Mouse (Mus musculus) myocyte (in vitro differentiated cells): ENCODE data around the gene Pgm3. TPM values are rescaled to one million over a fixed set of nuclear protein-coding genes. Genes with fewer than 3 reads are reported as not detected.

Source experiments
- H3K27me3 ChIP-seq: one replicate; pipeline ENCODE4 v1.6.1; 2011; ENCODE audit not compliant: control insufficient read depth, insufficient read depth, insufficient read length
- H3K36me3 ChIP-seq: one replicate; pipeline ENCODE4 v1.6.1; 2011; ENCODE audit not compliant: control insufficient read depth, insufficient read depth
- H3K4me2 ChIP-seq: one replicate; pipeline ENCODE4 v1.6.1; 2011; ENCODE audit warnings: low read depth, control low read depth
- H3K4me3 ChIP-seq: one replicate; pipeline ENCODE4 v1.5.1; 2011; ENCODE audit warnings: mild to moderate bottlenecking, control low read depth, moderate library complexity
- H3K79me2 ChIP-seq: one replicate; pipeline ENCODE4 v1.6.1; 2011; ENCODE audit not compliant: control insufficient read depth, insufficient read depth
- H3ac ChIP-seq: one replicate; pipeline ENCODE4 v1.6.1; 2011; ENCODE audit not compliant: control insufficient read depth, insufficient read length
- CEBPB ChIP-seq: IDR thresholded peaks from 2 replicates; pipeline ENCODE4 v1.6.1; 2011; ENCODE audit warnings: mild to moderate bottlenecking, moderate library complexity; ENCODE audit not compliant: poor library complexity, insufficient read depth, severe bottlenecking
- E2F4 ChIP-seq: IDR thresholded peaks from one replicate; pipeline ENCODE4 v1.6.1; 2011; ENCODE audit warnings: mild to moderate bottlenecking, control low read depth, moderate library complexity; ENCODE audit not compliant: insufficient read depth
- MAX ChIP-seq: IDR thresholded peaks from one replicate; pipeline ENCODE4 v1.6.1; 2011; ENCODE audit warnings: low read depth, mild to moderate bottlenecking, control low read depth
- MYOD1 ChIP-seq, 3 experiments: IDR thresholded peaks; one replicate each; pipeline ENCODE4 v1.6.1; 2011; ENCODE audit warnings: control low read depth in 2 of 3, low read depth in 2 of 3, mild to moderate bottlenecking in 2 of 3, moderate library complexity in 1 of 3; ENCODE audit not compliant: insufficient read length in 2 of 3, control insufficient read depth in 1 of 3
- MYOG ChIP-seq, 3 experiments: IDR thresholded peaks; one replicate each; pipeline ENCODE4 v1.6.1; 2011; ENCODE audit warnings: control low read depth in 2 of 3, low read depth in 2 of 3, mild to moderate bottlenecking in 2 of 3; ENCODE audit not compliant: insufficient read length in 2 of 3, control insufficient read depth in 1 of 3, insufficient read depth in 1 of 3
- POLR2A ChIP-seq: IDR thresholded peaks from one replicate; pipeline ENCODE4 v1.6.1; 2011; ENCODE audit warnings: low read depth, mild to moderate bottlenecking, control low read depth, moderate library complexity; ENCODE audit not compliant: insufficient read length
- POLR2AphosphoS2 ChIP-seq: IDR thresholded peaks from one replicate; pipeline ENCODE4 v1.6.1; 2011; ENCODE audit warnings: low read depth, control low read depth; ENCODE audit not compliant: insufficient read length
- REST ChIP-seq: IDR thresholded peaks from one replicate; pipeline ENCODE4 v1.6.1; 2011; ENCODE audit warnings: mild to moderate bottlenecking, control low read depth, moderate library complexity; ENCODE audit not compliant: insufficient read depth, insufficient read length
- SRF ChIP-seq: IDR thresholded peaks from one replicate; pipeline ENCODE4 v1.6.1; 2011; ENCODE audit warnings: low read depth; ENCODE audit not compliant: control insufficient read depth, insufficient read length
- TCF12 ChIP-seq: IDR thresholded peaks from one replicate; pipeline ENCODE4 v1.6.1; 2011; ENCODE audit warnings: mild to moderate bottlenecking, control low read depth; ENCODE audit not compliant: poor library complexity, insufficient read depth, severe bottlenecking
- TCF3 ChIP-seq: IDR thresholded peaks from one replicate; pipeline ENCODE4 v1.6.1; 2011; ENCODE audit warnings: low read depth, control low read depth; ENCODE audit not compliant: insufficient read length
- USF1 ChIP-seq: IDR thresholded peaks from one replicate; pipeline ENCODE4 v1.6.1; 2011; ENCODE audit warnings: low read depth, mild to moderate bottlenecking, control low read depth, moderate library complexity
- polyA plus RNA-seq: library from polyadenylated mRNA; unstranded; fragments of >200 nt; fragmentation: generic; extraction: Trizol; gene quantifications from one replicate; pipeline ENCODE4 v1.2.1, GENCODE M21; 2012; ENCODE audit warnings: missing spikeins

The Pgm3 gene
- polyA plus RNA-seq, 1 experiment, result 8.5 TPM

- Histone ChIP-seq H3K4me2 (no peak overlapping the region), H3ac (no peak overlapping the region), H3K4me3 (no peak overlapping the region), H3K36me3 (peaks cover 27% of the 10 kb centered on the region), H3K79me2 (no peaks in the 10 kb centered on the region), H3K27me3 (no peaks in the 10 kb centered on the region)
- no peak for TF ChIP-seq POLR2A
- no peak for TF ChIP-seq POLR2AphosphoS2
- TF ChIP-seq TCF3, result no peak
- no peak for TF ChIP-seq REST
- TF ChIP-seq MYOG (IDR thresholded peaks at IDR 0.05; ENCODE audit: control insufficient read depth in 1 of 3, insufficient read depth in 1 of 3, insufficient read length in 2 of 3, low read depth in 2 of 3), result no peak
- no peak for TF ChIP-seq USF1
- no peak for TF ChIP-seq SRF
- no peak for TF ChIP-seq E2F4
- TF ChIP-seq CEBPB, result no peak
- no peak for TF ChIP-seq TCF12
- no peak for TF ChIP-seq MYOD1 (IDR thresholded peaks at IDR 0.05; ENCODE audit: control insufficient read depth in 1 of 3, insufficient read length in 2 of 3, low read depth in 2 of 3)
- no peak for TF ChIP-seq MAX
Observed at GRCm38 (mm10) chr9:86514798-86515197, 56.8 kb downstream of the Pgm3 start.

GRCm38 (mm10) chr9:86514390-86514789 lies 57.3 kb downstream of the Pgm3 start:
- Histone ChIP-seq H3ac (no peak overlapping the region), H3K27me3 (no peaks in the 10 kb centered on the region), H3K36me3 (peaks cover 27% of the 10 kb centered on the region), H3K4me2 (no peak overlapping the region), H3K79me2 (no peaks in the 10 kb centered on the region), H3K4me3 (no peak overlapping the region)
- no peak for TF ChIP-seq TCF12
- TF ChIP-seq REST, result no peak
- no peak for TF ChIP-seq USF1
- no peak for TF ChIP-seq MYOG (IDR thresholded peaks at IDR 0.05; ENCODE audit: control insufficient read depth in 1 of 3, insufficient read depth in 1 of 3, insufficient read length in 2 of 3, low read depth in 2 of 3)
- no peak for TF ChIP-seq MYOD1 (IDR thresholded peaks at IDR 0.05; ENCODE audit: control insufficient read depth in 1 of 3, insufficient read length in 2 of 3, low read depth in 2 of 3)
- no peak for TF ChIP-seq POLR2A
- no peak for TF ChIP-seq SRF
- TF ChIP-seq CEBPB, result no peak
- no peak for TF ChIP-seq MAX
- no peak for TF ChIP-seq E2F4
- TF ChIP-seq POLR2AphosphoS2, result no peak
- TF ChIP-seq TCF3, result no peak

- TF ChIP-seq REST, result no peak
- TF ChIP-seq MAX, result no peak
- no peak for TF ChIP-seq TCF12
- TF ChIP-seq CEBPB, result no peak
- TF ChIP-seq POLR2A, result no peak
- no peak for TF ChIP-seq USF1
- TF ChIP-seq TCF3, result no peak
- TF ChIP-seq MYOD1 (IDR thresholded peaks at IDR 0.05; ENCODE audit: control insufficient read depth in 1 of 3, insufficient read length in 2 of 3, low read depth in 2 of 3), result no peak
- no peak for TF ChIP-seq SRF
- no peak for TF ChIP-seq E2F4
- TF ChIP-seq POLR2AphosphoS2, result no peak
- no peak for TF ChIP-seq MYOG (IDR thresholded peaks at IDR 0.05; ENCODE audit: control insufficient read depth in 1 of 3, insufficient read depth in 1 of 3, insufficient read length in 2 of 3, low read depth in 2 of 3)
- H3K27me3 ChIP-seq, result no peaks in the 10 kb centered on the region
- H3K79me2 ChIP-seq, result no peaks in the 10 kb centered on the region
- no peak overlapping the region for H3K4me2 ChIP-seq
- peaks cover 27% of the 10 kb centered on the region for H3K36me3 ChIP-seq
- H3K4me3 ChIP-seq, result no peak overlapping the region
- no peak overlapping the region for H3ac ChIP-seq
Observed at GRCm38 (mm10) chr9:86513733-86514132, 57.9 kb downstream of the Pgm3 start.

GRCm38 (mm10) chr9:86507437-86507836 lies 64.2 kb downstream of the Pgm3 start:
- H3ac ChIP-seq, result no peak overlapping the region
- H3K79me2 ChIP-seq, result no peaks in the 10 kb centered on the region
- no peak overlapping the region for H3K4me3 ChIP-seq
- H3K4me2 ChIP-seq, result no peak overlapping the region
- H3K27me3 ChIP-seq, result no peaks in the 10 kb centered on the region
- TF ChIP-seq MYOD1 (IDR thresholded peaks at IDR 0.05; ENCODE audit: control insufficient read depth in 1 of 3, insufficient read length in 2 of 3, low read depth in 2 of 3) (no peak), MYOG (IDR thresholded peaks at IDR 0.05; ENCODE audit: control insufficient read depth in 1 of 3, insufficient read depth in 1 of 3, insufficient read length in 2 of 3, low read depth in 2 of 3) (no peak)
- H3K36me3 ChIP-seq, result peaks cover 6% of the 10 kb centered on the region

Other genes with a start within 250 kb of the Pgm3 start
- gene Ube2cbp, start 106.9 kb downstream of the Pgm3 start, polyA plus RNA-seq, result 4.4 TPM
- gene Dop1a, start 104.7 kb downstream of the Pgm3 start, polyA plus RNA-seq, result 3.1 TPM
- gene Rwdd2a, start 149 bp upstream of the Pgm3 start, polyA plus RNA-seq, result 2.1 TPM
- gene Me1, start 124.1 kb upstream of the Pgm3 start, polyA plus RNA-seq, result 33.6 TPM
- gene Prss35, start 171.8 kb upstream of the Pgm3 start, polyA plus RNA-seq, result 0.05 TPM